Mouse (Mus musculus) kidney, postnatal 0 days (tissue): ENCODE results near the gene Alox8. TPM values are rescaled to one million over a fixed set of nuclear protein-coding genes. Genes with fewer than 3 reads are reported as not detected.

Source experiments
- ATAC-seq: fragments of 200-750 bp; cut with Nextera tagmentation; replicated peaks from 2 replicates; pipeline ENCODE4 v1.8.0; 2017; ENCODE audit warnings: low read depth, moderate number of reproducible peaks, moderate TSS enrichment, moderate library complexity; ENCODE audit not compliant: low FRiP score
- DNase-seq: peaks from one replicate; pipeline ENCODE4 v3.0.0-alpha.2; 2016; ENCODE audit warnings: low spot score
- H3K27ac ChIP-seq: fragments of 300-500 bp; sonication (generic); 2 replicates; pipeline ENCODE4 v1.5.1; 2014; ENCODE audit warnings: mild to moderate bottlenecking
- H3K27me3 ChIP-seq: fragments of 300-500 bp; sonication (generic); 2 replicates; pipeline ENCODE4 v1.6.1; 2014; ENCODE audit warnings: low read length, mixed read lengths; ENCODE audit not compliant: insufficient read depth
- H3K36me3 ChIP-seq: fragments of 300-500 bp; sonication (generic); 2 replicates; pipeline ENCODE4 v1.6.1; 2014; ENCODE audit warnings: low read length, mixed read lengths; ENCODE audit not compliant: insufficient read depth
- H3K4me1 ChIP-seq: fragments of 300-500 bp; sonication (generic); replicated peaks from 2 replicates; pipeline ENCODE4 v1.6.1; 2014; ENCODE audit warnings: antibody characterized with exemption, low read length, mixed read lengths; ENCODE audit not compliant: insufficient read depth
- H3K4me2 ChIP-seq: fragments of 300-500 bp; sonication (generic); 2 replicates; pipeline ENCODE4 v1.6.1; 2014; ENCODE audit warnings: mild to moderate bottlenecking, low read length, moderate library complexity, mixed read lengths
- H3K4me3 ChIP-seq: fragments of 300-500 bp; sonication (generic); replicated peaks from 2 replicates; pipeline ENCODE4 v1.5.1; 2014; ENCODE audit warnings: low read depth, low read length
- H3K9ac ChIP-seq: fragments of 300-500 bp; sonication (generic); 2 replicates; pipeline ENCODE4 v1.6.1; 2014; ENCODE audit warnings: low read depth, low read length
- H3K9me3 ChIP-seq: fragments of 300-500 bp; sonication (generic); replicated peaks from 2 replicates; pipeline ENCODE4 v1.6.1; 2016; ENCODE audit warnings: low read length, inconsistent platforms, mixed read lengths
- CTCF ChIP-seq: IDR thresholded peaks from 2 replicates; pipeline ENCODE4 v1.5.1; 2016; ENCODE audit warnings: antibody characterized with exemption, low read depth, mild to moderate bottlenecking, moderate library complexity
- WGBS: fragments of 180-500 bp; shearing (Covaris S2); extraction: QIAGEN DNeasy Blood & Tissue Kit; methylation state at CpG from one replicate; pipeline ENCODE4 v1.1.7; 2014; 5-methylcytosine and 5-hydroxymethylcytosine counted together
- polyA plus RNA-seq: library from polyadenylated mRNA; unstranded; fragments of >200 nt; fragmentation: Nextera tagmentation; extraction: Ambion mirVana; gene quantifications from 2 replicates; pipeline ENCODE4 v1.2.1, GENCODE M21; 2015

Alox8 gene
- 0.17 and 0.61 TPM in 2 replicates for polyA plus RNA-seq

GRCm38 (mm10) chr11:69197743-69198142, at the start of gene Alox8:
TSS of gene Alox8 (minus strand) at chr11:69197843.
- peak within 1 kb of the TSS; percentile 24; the same call in 1 of the 2 replicates for H3K9ac ChIP-seq

GRCm38 (mm10) chr11:69245643-69246042, 48.0 kb upstream of the Alox8 start:
- H3K9me3 ChIP-seq = no peaks in the 10 kb centered on the region
- H3K9ac ChIP-seq = no peak overlapping the region
- peak overlapping the region; percentile 70 for H3K27ac ChIP-seq
- no peak for TF ChIP-seq CTCF
- DNase-seq = peak; percentile 50
- H3K4me2 ChIP-seq = peak overlapping the region; percentile 42
- no peak overlapping the region for H3K4me3 ChIP-seq
- H3K36me3 ChIP-seq = no peaks in the 10 kb centered on the region
- no peak for ATAC-seq
- no peaks in the 10 kb centered on the region for H3K27me3 ChIP-seq
- no peaks in the 10 kb centered on the region for H3K4me1 ChIP-seq
- WGBS = 16% methylated on average over 2 of the region's 2 CpGs

More at GRCm38 (mm10) chr11:69197743-69198142, at the start of gene Alox8:
- Histone ChIP-seq H3K36me3 (no peaks in the 10 kb centered on the region), H3K27me3 (peaks cover 11% of the 10 kb centered on the region), H3K4me3 (peak within 1 kb of the TSS; percentile 23), H3K27ac (no peak within 1 kb of the TSS), H3K9me3 (no peaks in the 10 kb centered on the region), H3K4me1 (no peaks in the 10 kb centered on the region), H3K4me2 (peak within 1 kb of the TSS; percentile 41)
- no peak for TF ChIP-seq CTCF
- 31% methylated on average over 6 of the region's 6 CpGs for WGBS
- DNase-seq (no peak), ATAC-seq (no peak)

- no peak for ATAC-seq
- WGBS = 13% methylated on average over 2 of the region's 2 CpGs
These were observed 47.3 kb upstream of the Alox8 start for GRCm38 (mm10) chr11:69244911-69245310.

GRCm38 (mm10) chr11:69236926-69237260, 39.2 kb upstream of the Alox8 start, which contains the start of gene Gucy2e:
TSS of gene Gucy2e (minus strand) at chr11:69237036.
- H3K27ac ChIP-seq = peak within 1 kb of the TSS; percentile 60
- peak within 1 kb of the TSS; percentile 56 for H3K9ac ChIP-seq

More at GRCm38 (mm10) chr11:69244911-69245310, 47.3 kb upstream of the Alox8 start:
- Histone ChIP-seq H3K9ac (no peak overlapping the region), H3K36me3 (no peaks in the 10 kb centered on the region), H3K4me3 (no peak overlapping the region), H3K27me3 (no peaks in the 10 kb centered on the region), H3K27ac (no peak overlapping the region), H3K4me1 (no peaks in the 10 kb centered on the region), H3K9me3 (no peaks in the 10 kb centered on the region), H3K4me2 (no peak overlapping the region)
- DNase-seq = peak; percentile 90
- peak; percentile 87 for TF ChIP-seq CTCF

GRCm38 (mm10) chr11:69236061-69236925, 38.6 kb upstream of the Alox8 start:
- ATAC-seq = no peak
- Histone ChIP-seq H3K9me3 (no peaks in the 10 kb centered on the region), H3K36me3 (no peaks in the 10 kb centered on the region), H3K4me3 (peak overlapping the region; percentile 36), H3K9ac (peak overlapping the region; percentile 56), H3K4me1 (peaks cover 6% of the 10 kb centered on the region; the same call in 1 of the 2 replicates), H3K27ac (peak overlapping the region; percentile 60), H3K27me3 (0 out of 2 replicates have a peak, but pooled peaks cover 5% of the 10 kb centered on the region), H3K4me2 (peak overlapping the region; percentile 77)
- TF ChIP-seq CTCF = no peak
- 9% methylated on average over 50 of the region's 51 CpGs for WGBS
- DNase-seq = no peak

More at GRCm38 (mm10) chr11:69236926-69237260, 39.2 kb upstream of the Alox8 start, which contains the start of gene Gucy2e:
- peak within 1 kb of the TSS; percentile 36 for H3K4me3 ChIP-seq
- 36% methylated on average over 13 of the region's 13 CpGs for WGBS
- H3K4me1 ChIP-seq = peaks cover 6% of the 10 kb centered on the region; the same call in 1 of the 2 replicates
- 0 out of 2 replicates have a peak, but pooled peaks cover 5% of the 10 kb centered on the region for H3K27me3 ChIP-seq
- DNase-seq = no peak
- H3K9me3 ChIP-seq = no peaks in the 10 kb centered on the region
- no peaks in the 10 kb centered on the region for H3K36me3 ChIP-seq
- peak within 1 kb of the TSS; percentile 77 for H3K4me2 ChIP-seq
- no peak for TF ChIP-seq CTCF
- no peak for ATAC-seq

GRCm38 (mm10) chr11:69235285-69236060, 37.8 kb upstream of the Alox8 start:
- H3K36me3 ChIP-seq = no peaks in the 10 kb centered on the region
- ATAC-seq (peak; percentile 87), DNase-seq (peak; percentile 91)
- peak overlapping the region; percentile 60 for H3K27ac ChIP-seq
- TF ChIP-seq CTCF = peak; percentile 58
- peak overlapping the region; percentile 36 for H3K4me3 ChIP-seq
- H3K9me3 ChIP-seq = no peaks in the 10 kb centered on the region
- WGBS = 2% methylated on average over 33 of the region's 33 CpGs
- peak overlapping the region; percentile 77 for H3K4me2 ChIP-seq
- H3K4me1 ChIP-seq = peaks cover 6% of the 10 kb centered on the region; the same call in 1 of the 2 replicates
- H3K27me3 ChIP-seq = 0 out of 2 replicates have a peak, but pooled peaks cover 5% of the 10 kb centered on the region
- H3K9ac ChIP-seq = peak overlapping the region; percentile 56
